Mouse (Mus musculus) stomach, postnatal 0 days (tissue): ENCODE measurements around the gene Celsr2.

Experiments
- CTCF ChIP-seq: IDR thresholded peaks from 2 replicates; pipeline ENCODE4 v1.5.1; 2016; ENCODE audit warnings: antibody characterized with exemption, low read depth, mild to moderate bottlenecking, moderate library complexity
- EP300 ChIP-seq: optimal IDR thresholded peaks from 2 replicates; pipeline ENCODE3; 2016; ENCODE audit warnings: antibody characterized with exemption

- TF ChIP-seq CTCF (no peak), EP300 (no peak)
Measured at GRCm38 (mm10) chr3:108363626-108364025, 51.7 kb downstream of the Celsr2 start.
